Mouse (Mus musculus): ENCODE data around the gene Rab3a.

The Rab3a gene

DNA sequence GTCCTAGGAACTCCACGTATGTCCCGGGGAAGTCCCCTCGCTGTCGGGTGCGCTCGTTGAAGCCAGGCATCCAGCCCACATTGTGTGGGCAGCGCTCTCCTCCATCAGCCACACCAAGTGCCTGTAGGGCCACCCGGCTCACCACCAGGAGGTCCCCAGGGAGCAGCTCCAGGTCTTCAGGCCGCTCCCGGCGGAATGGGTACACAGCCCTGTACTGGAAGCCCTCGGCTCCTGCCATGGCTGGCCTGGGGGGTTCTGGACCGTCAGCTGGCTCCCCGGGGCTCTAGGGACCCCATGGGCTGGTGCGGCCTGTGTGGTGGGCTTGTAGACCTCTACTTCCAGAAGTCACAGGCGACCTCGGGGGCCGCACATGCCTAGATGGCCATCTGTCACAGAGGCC lies 20.3 kb downstream of the Rab3a start:
- DNase-seq (ENCODE audit: low spot score): no peak

- DNase-seq (ENCODE audit: low spot score): no peak
Measured at GRCm38 (mm10) chr8:70775227-70775626, 20.7 kb downstream of the Rab3a start.

- DNase-seq (ENCODE audit: low spot score): no peak
Measured at GRCm38 (mm10) chr8:70775851-70776495, 21.5 kb downstream of the Rab3a start.

DNA sequence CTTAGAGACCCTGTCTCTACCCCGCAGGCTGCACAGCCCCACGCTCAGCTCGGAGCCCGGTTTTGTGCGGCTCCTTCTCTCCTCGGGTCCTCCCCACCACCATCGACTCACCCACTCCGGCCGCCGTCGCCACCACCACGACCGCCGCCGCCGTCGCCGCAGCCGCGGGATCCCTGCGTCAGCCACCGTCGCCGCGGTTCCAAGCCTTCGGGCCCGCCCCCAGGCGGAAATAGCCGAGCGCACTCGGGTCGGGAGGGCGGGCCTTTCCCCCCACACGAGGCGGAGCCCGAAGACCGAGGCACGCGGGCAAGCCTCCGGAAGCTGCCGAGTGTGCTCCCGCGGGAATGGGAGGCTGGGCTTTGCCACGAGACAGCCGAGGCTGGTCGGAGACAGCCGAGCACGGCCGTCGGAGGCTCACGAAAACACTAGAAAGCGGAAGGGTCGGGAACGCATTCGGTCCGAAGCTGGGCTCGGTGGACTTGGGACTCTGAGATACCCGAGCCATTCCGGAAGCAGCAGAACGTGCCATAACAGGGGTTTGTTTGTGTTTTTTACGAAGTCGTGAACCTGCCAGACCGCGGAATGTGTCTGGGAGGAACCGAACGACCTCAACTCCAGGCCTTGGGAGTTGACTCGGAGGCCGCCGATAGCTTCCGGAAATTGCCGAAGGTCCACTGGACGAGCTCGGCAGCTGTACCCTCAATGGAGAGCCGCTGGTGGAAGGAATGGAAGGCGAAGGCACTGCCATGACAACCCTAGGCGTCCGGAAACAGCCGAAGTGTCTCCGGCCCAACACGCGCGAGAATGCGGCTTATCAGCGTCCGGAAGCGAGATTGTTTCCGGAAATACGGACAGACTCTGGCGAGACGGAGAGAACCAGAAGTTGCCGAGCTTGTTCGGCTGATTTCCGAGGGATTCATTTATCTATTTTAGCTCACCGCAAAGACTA lies 22.3 kb downstream of the Rab3a start, which contains the start of gene Pik3r2:
Gene Pik3r2, minus strand, starts transcription at position 218 of the 949 bp plus-strand sequence.
- DNase-seq (ENCODE audit: low spot score): peak; percentile 97

- no peak for DNase-seq (ENCODE audit: low spot score)
Measured at GRCm38 (mm10) chr8:70780093-70780492, 25.6 kb downstream of the Rab3a start.

GRCm38 (mm10) chr8:70786291-70787050 lies 32.0 kb downstream of the Rab3a start:
- no peak for DNase-seq (ENCODE audit: low spot score)

GRCm38 (mm10) chr8:70787051-70787445 lies 32.6 kb downstream of the Rab3a start:
- no peak for DNase-seq (ENCODE audit: low spot score)

GRCm38 (mm10) chr8:70787941-70788667 lies 33.6 kb downstream of the Rab3a start:
- no peak for DNase-seq (ENCODE audit: low spot score)

- no peak for DNase-seq (ENCODE audit: low spot score)
Measured at GRCm38 (mm10) chr8:70789046-70789445, 34.6 kb downstream of the Rab3a start.

DNA sequence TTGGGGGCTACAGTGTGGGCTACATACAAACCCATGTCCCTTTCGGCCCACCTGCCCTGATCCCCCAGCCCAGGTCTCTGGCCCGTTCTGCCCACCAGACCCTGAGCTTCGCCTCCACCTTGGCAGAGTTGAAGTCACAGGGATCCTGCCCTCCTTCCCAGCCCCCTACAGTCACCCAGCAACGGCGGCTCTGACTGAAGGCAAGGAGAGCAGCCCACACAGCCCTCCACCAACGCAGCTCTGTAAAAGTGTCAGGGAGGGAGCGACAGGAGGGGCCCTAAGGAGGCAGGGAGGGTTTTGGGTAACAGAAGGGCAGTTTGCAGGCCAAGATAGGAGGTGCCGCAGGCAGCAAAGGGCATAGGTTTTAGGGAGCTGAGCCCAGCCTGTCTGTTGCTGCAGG lies 36.4 kb downstream of the Rab3a start:
- no peak for DNase-seq (ENCODE audit: low spot score)

GRCm38 (mm10) chr8:70791294-70791701 lies 36.8 kb downstream of the Rab3a start:
- DNase-seq (ENCODE audit: low spot score): no peak

DNA sequence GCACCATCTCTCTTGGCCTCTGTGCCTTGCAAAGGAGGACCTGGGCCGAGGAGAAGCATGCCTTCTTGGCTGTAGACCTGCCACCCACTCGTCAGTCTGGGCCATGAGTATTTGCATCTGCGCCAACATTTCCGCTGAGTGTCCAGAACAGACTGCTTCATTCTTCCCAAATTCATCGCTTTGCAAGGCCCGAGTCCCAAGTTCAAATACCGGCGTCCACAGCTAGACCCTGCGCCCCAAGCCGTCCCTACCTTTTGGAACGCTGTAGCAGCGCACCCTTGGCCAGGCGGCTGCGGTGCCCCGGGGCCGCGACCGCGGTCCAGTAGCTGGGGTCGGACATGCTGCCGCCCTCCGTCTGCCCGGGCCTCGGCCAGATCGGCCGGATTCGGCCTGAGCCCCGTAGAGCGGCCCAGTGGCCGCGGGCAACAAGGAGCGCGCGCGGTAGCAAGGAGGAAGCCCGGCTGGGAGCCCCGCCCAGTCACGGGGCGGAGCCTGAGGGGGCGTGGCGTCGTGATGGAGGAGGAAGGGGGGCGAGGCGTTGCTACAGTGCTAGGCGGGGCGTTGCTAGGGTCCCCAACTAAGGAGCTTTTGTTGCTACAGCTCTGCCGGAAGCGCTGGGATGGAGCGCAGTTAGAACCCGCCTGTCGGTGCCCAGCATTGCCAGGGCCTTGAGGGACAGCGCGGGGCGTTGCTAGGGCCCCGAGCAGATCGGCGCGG lies 37.7 kb downstream of the Rab3a start:
- peak; percentile 97 for DNase-seq (ENCODE audit: low spot score)

DNA sequence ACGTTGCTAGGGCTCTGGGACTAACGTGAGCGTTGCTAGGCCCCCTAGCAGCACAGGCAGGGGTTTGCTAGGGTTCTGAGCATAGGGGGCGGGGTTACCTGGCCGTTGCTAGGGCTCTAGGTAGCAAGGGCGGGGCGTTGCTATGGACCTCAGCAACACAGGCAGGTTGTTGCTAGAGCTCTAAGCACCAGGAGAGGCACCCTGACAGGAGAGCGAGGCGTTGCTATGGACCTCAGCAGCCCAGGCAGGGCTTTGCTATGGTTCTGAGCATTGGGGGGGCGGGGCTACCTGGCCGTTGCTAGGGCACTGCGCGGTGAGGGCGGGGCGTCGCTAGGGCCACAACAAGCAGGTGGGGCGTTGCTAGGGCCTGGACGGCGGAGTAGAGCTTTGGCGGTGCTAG lies 38.2 kb downstream of the Rab3a start:
- DNase-seq (ENCODE audit: low spot score): peak; percentile 90

- no peak for DNase-seq (ENCODE audit: low spot score)
Measured at GRCm38 (mm10) chr8:70794215-70794614, 39.7 kb downstream of the Rab3a start.

GRCm38 (mm10) chr8:70795370-70795769 lies 40.9 kb downstream of the Rab3a start:
- no peak for DNase-seq (ENCODE audit: low spot score)

- no peak for DNase-seq (ENCODE audit: low spot score)
Measured at GRCm38 (mm10) chr8:70796403-70797080, 42.1 kb downstream of the Rab3a start.

DNA sequence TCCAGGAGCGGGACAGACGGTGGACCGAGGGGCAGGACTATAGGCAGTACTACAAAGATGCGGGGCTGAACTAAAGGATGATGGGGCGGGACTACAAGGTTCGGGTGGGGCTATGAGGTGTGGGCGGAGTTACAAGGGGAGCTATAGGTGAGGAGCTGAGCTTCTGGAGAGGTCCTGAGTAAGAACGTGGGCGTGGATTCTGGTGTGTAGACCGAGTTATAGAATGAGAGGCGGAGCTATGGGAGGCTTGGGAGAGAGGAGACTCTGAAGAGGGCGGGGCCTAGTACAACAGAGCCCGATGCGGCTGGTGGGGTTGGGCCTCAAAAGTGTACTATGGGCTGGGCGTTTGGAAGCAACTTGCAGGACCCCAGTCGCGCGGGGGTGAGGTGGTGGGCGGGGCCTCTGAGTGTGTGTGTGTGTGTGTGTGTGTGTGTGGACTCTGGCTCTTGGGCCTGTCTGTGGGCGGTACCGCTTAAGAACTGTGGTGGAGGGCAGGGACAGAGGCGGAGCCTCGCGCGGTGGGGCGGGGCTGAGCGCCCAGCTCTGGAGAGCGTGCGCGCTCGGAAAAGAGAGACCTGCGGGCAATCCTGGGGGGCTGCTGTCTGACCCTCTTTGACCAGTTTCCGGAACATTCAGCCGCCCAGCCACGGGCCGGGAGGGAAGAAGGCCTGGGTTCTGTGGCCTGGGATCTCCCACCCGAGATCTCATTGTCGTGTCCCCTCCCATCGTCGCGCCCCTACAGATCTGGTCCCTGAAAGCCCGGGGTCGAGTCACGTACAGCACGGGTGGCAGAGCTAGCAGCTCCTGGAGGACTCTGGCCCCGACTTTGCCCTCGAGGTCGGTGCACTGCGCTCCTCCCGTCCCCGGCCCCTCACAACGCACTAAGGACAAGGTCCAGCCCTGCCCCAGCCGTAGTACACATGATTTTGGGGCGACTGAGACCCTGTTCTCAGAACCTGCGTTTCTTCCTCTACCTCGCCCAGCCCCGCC lies 42.9 kb downstream of the Rab3a start:
- peak; percentile 92 for DNase-seq (ENCODE audit: low spot score)

- peak; percentile 48 for DNase-seq (ENCODE audit: low spot score)
Measured at GRCm38 (mm10) chr8:70798281-70798680, 43.8 kb downstream of the Rab3a start.

DNA sequence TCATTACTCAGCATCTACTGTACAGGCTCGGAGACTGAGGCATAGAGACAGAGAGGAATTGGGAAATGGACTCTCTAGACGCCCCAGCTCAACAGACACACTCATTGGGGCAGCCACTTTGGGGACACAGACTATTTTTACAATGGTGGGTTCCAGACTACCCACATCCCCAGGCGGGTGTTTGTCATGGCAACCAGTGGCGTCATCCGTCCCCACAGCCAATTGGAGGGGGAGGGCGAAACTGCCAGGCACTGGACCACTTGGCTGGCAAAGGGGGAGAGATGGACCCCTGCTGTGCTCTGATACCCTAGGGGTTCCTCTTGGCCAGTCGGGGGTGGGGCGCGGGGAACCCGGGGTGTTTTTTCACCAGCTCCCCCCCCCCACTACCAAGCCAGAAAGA lies 46.2 kb downstream of the Rab3a start:
- no peak for DNase-seq (ENCODE audit: low spot score)

Data from lung, postnatal 25 days (tissue).